Mouse (Mus musculus) liver, embryonic 13.5 days (tissue): ENCODE measurements at regions not wholly inside any gene's neighbourhood (a gene's known extent, or its start where the extent isn't known, plus 50 kb on each side); places are given as distances from the start of the nearest gene placed in this dataset.

Source experiments
- ATAC-seq: fragments of 200-750 bp; cut with Nextera tagmentation; 2 replicates; pipeline ENCODE4 v1.8.0; 2017; ENCODE audit warnings: low read depth, mild to moderate bottlenecking, moderate number of reproducible peaks, moderate library complexity
- DNase-seq: peaks from one replicate; pipeline ENCODE4 v3.0.0; 2022
- H3K27ac ChIP-seq: fragments of 300-500 bp; sonication (generic); 2 replicates; pipeline ENCODE4 v1.5.1; 2015; ENCODE audit warnings: moderate library complexity, mild to moderate bottlenecking, inconsistent platforms
- H3K27me3 ChIP-seq: fragments of 300-500 bp; sonication (generic); 2 replicates; pipeline ENCODE4 v1.6.1; 2015; ENCODE audit warnings: mild to moderate bottlenecking, inconsistent platforms
- H3K36me3 ChIP-seq: fragments of 300-500 bp; sonication (generic); 2 replicates; pipeline ENCODE4 v1.6.1; 2015; ENCODE audit warnings: mild to moderate bottlenecking, inconsistent platforms
- H3K4me1 ChIP-seq: fragments of 300-500 bp; sonication (generic); replicated peaks from 2 replicates; pipeline ENCODE4 v1.6.1; 2015; ENCODE audit warnings: inconsistent platforms
- H3K4me2 ChIP-seq: fragments of 300-500 bp; sonication (generic); 2 replicates; pipeline ENCODE4 v1.6.1; 2015; ENCODE audit warnings: inconsistent platforms, mild to moderate bottlenecking, moderate library complexity
- H3K4me3 ChIP-seq: fragments of 300-500 bp; sonication (generic); replicated peaks from 2 replicates; pipeline ENCODE4 v1.5.1; 2015; ENCODE audit warnings: mild to moderate bottlenecking, inconsistent platforms
- H3K9ac ChIP-seq: fragments of 300-500 bp; sonication (generic); 2 replicates; pipeline ENCODE4 v1.6.1; 2015; ENCODE audit warnings: mild to moderate bottlenecking, inconsistent platforms
- H3K9me3 ChIP-seq: fragments of 300-500 bp; sonication (generic); replicated peaks from 2 replicates; pipeline ENCODE4 v1.6.1; 2016; ENCODE audit warnings: inconsistent platforms
- WGBS: fragments of 180-500 bp; shearing (Covaris S2); methylation state at CpG from one replicate; pipeline ENCODE4 v1.1.7; 2015; ENCODE audit not compliant: insufficient replicate concordance; 5-methylcytosine and 5-hydroxymethylcytosine counted together

DNA sequence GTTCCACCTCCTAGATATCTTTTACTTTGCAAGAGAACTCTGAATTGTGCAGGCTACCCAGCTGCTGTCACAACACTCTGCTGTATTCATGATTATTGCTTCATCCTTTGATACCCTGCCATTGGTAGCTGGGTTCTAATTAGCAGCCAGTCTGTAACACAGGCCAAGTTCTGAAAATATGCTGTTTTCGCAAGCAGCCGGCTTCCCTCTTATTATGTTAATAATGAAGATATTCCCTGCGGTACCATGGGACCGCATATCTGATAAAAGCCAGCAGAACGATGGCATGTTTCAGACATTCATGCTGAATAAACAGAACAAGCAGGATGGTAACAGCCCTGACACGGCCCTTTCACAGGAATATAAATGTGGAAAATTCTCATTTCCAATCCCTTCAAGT is 235.6 kb downstream of the Galc start:
- no peak overlapping the region for H3K9ac ChIP-seq
- 68% methylated on average over 6 of the region's 6 CpGs for WGBS

GRCm38 (mm10) chr12:98014607-98015278 is 244.5 kb downstream of the Galc start:
- no peak overlapping the region for H3K4me2 ChIP-seq
- 58% methylated on average over 8 of the region's 8 CpGs for WGBS
- H3K9ac ChIP-seq: no peak overlapping the region
- H3K27me3 ChIP-seq: no peaks in the 10 kb centered on the region
- ATAC-seq (no peak), DNase-seq (no peak)
- H3K4me1 ChIP-seq: no peaks in the 10 kb centered on the region
- H3K36me3 ChIP-seq: no peaks in the 10 kb centered on the region
- no peak overlapping the region for H3K4me3 ChIP-seq
- no peaks in the 10 kb centered on the region for H3K9me3 ChIP-seq
- no peak overlapping the region for H3K27ac ChIP-seq

More for the DNA sequence above, 235.6 kb downstream of the Galc start:
- ATAC-seq (no peak), DNase-seq (no peak)
- H3K4me3 ChIP-seq: no peak overlapping the region
- H3K36me3 ChIP-seq: no peaks in the 10 kb centered on the region
- H3K27ac ChIP-seq: no peak overlapping the region
- no peaks in the 10 kb centered on the region for H3K4me1 ChIP-seq
- no peaks in the 10 kb centered on the region for H3K27me3 ChIP-seq
- H3K4me2 ChIP-seq: no peak overlapping the region
- H3K9me3 ChIP-seq: no peaks in the 10 kb centered on the region

DNA sequence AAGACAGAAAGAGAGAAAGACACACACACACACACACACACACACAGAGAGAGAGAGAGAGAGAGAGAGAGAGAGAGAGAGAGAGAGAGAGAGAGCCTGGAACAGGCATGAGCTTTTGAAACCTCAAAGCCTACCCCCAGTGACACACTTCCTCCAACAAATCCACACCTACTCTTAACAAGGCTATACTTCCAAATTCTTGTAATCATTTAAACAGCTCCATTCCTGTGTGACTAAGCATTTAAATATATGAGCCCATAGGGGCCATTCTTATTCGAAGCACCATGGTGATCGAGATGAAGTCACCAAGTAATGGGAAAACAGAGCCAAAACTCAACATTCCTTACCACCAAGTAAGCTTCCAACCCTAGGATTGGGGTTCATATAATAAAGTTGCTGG is 250.1 kb downstream of the Galc start:
- Histone ChIP-seq H3K36me3 (no peaks in the 10 kb centered on the region), H3K27me3 (no peaks in the 10 kb centered on the region), H3K9me3 (no peaks in the 10 kb centered on the region), H3K9ac (no peak overlapping the region), H3K4me3 (no peak overlapping the region), H3K27ac (no peak overlapping the region), H3K4me2 (no peak overlapping the region), H3K4me1 (no peaks in the 10 kb centered on the region)
- DNase-seq (no peak), ATAC-seq (no peak)
- 74% methylated on average over 2 of the region's 2 CpGs for WGBS

- Histone ChIP-seq H3K27me3 (no peaks in the 10 kb centered on the region), H3K9ac (no peak overlapping the region), H3K36me3 (no peaks in the 10 kb centered on the region), H3K4me1 (no peaks in the 10 kb centered on the region), H3K27ac (no peak overlapping the region), H3K4me2 (no peak overlapping the region), H3K4me3 (no peak overlapping the region), H3K9me3 (no peaks in the 10 kb centered on the region)
- ATAC-seq (no peak), DNase-seq (no peak)
- WGBS: 43% methylated on average over 5 of the region's 5 CpGs
Measured at GRCm38 (mm10) chr12:98005671-98006469, 253.4 kb downstream of the Galc start.

DNA sequence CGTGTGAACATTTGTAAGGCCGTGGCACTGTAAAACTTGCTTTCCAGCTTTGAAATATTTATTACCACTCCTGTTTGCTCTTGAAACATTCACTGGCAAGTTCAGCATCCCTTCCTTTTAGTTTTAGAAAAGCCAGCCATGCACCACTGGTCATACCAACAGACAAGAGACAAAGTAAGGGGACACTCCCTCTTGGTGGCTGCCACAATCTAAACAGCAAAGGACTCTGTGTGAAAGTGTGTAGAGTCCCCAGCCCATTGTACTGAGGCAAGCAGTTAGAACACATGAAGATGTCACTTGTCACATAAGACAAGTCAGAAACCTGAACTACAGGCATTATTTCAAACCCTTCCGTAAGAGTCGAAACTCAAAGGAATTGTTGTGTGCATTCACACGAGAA is 257.0 kb downstream of the Galc start:
- 68% methylated on average over 5 of the region's 5 CpGs for WGBS
- H3K36me3 ChIP-seq: no peaks in the 10 kb centered on the region
- H3K4me2 ChIP-seq: no peak overlapping the region
- no peak overlapping the region for H3K27ac ChIP-seq
- no peak overlapping the region for H3K4me3 ChIP-seq
- H3K27me3 ChIP-seq: no peaks in the 10 kb centered on the region
- no peak overlapping the region for H3K9ac ChIP-seq
- DNase-seq: no peak
- no peak for ATAC-seq
- H3K4me1 ChIP-seq: no peaks in the 10 kb centered on the region
- H3K9me3 ChIP-seq: no peaks in the 10 kb centered on the region

- Histone ChIP-seq H3K4me2 (no peak overlapping the region), H3K36me3 (no peaks in the 10 kb centered on the region), H3K9me3 (no peaks in the 10 kb centered on the region), H3K4me1 (no peaks in the 10 kb centered on the region), H3K27ac (no peak overlapping the region), H3K4me3 (no peak overlapping the region), H3K27me3 (no peaks in the 10 kb centered on the region), H3K9ac (no peak overlapping the region)
- DNase-seq (no peak), ATAC-seq (no peak)
- WGBS: 13% methylated on average over 1 of the region's 1 CpGs
Measured at GRCm38 (mm10) chr12:97994884-97995283, 264.4 kb downstream of the Galc start.

GRCm38 (mm10) chr12:97993937-97994336 is 265.3 kb downstream of the Galc start:
- Histone ChIP-seq H3K36me3 (no peaks in the 10 kb centered on the region), H3K9me3 (no peaks in the 10 kb centered on the region), H3K4me2 (no peak overlapping the region), H3K27ac (no peak overlapping the region), H3K4me1 (no peaks in the 10 kb centered on the region), H3K4me3 (no peak overlapping the region), H3K27me3 (no peaks in the 10 kb centered on the region), H3K9ac (no peak overlapping the region)
- WGBS: 53% methylated on average over 3 of the region's 3 CpGs
- ATAC-seq (no peak), DNase-seq (no peak)

GRCm38 (mm10) chr12:97983390-97983789 is 275.9 kb downstream of the Galc start:
- WGBS: 81% methylated on average over 1 of the region's 1 CpGs
- no peak overlapping the region for H3K27ac ChIP-seq
- DNase-seq: no peak
- no peak for ATAC-seq
- no peak overlapping the region for H3K4me3 ChIP-seq
- H3K4me1 ChIP-seq: no peaks in the 10 kb centered on the region
- no peak overlapping the region for H3K9ac ChIP-seq
- no peaks in the 10 kb centered on the region for H3K36me3 ChIP-seq
- H3K27me3 ChIP-seq: no peaks in the 10 kb centered on the region
- no peak overlapping the region for H3K4me2 ChIP-seq
- H3K9me3 ChIP-seq: no peaks in the 10 kb centered on the region

DNA sequence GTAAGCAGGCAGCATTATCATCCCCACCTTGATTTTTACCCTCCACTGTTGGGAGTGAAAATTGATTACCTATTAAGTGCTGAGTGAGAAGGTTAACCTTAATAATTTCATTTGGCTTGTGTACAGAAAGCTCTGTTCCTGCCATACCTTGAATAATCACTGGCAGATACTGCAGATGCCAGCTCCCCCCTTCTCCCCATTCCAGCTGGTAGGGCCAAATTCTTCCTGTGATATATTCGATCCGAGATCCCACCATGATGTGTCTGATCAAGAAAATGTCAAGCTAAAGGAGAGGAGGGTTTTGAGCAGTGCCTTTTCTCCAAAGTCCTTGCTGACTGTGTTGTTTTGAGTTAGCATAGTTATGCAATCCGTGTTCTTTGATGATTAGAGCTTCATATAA is 280.6 kb downstream of the Galc start:
- ATAC-seq (no peak), DNase-seq (no peak)
- H3K4me3 ChIP-seq: no peak overlapping the region
- no peak overlapping the region for H3K27ac ChIP-seq
- no peaks in the 10 kb centered on the region for H3K4me1 ChIP-seq
- no peak overlapping the region for H3K9ac ChIP-seq
- WGBS: 35% methylated on average over 3 of the region's 3 CpGs
- H3K4me2 ChIP-seq: no peak overlapping the region
- no peaks in the 10 kb centered on the region for H3K27me3 ChIP-seq
- no peaks in the 10 kb centered on the region for H3K36me3 ChIP-seq
- no peaks in the 10 kb centered on the region for H3K9me3 ChIP-seq

DNA sequence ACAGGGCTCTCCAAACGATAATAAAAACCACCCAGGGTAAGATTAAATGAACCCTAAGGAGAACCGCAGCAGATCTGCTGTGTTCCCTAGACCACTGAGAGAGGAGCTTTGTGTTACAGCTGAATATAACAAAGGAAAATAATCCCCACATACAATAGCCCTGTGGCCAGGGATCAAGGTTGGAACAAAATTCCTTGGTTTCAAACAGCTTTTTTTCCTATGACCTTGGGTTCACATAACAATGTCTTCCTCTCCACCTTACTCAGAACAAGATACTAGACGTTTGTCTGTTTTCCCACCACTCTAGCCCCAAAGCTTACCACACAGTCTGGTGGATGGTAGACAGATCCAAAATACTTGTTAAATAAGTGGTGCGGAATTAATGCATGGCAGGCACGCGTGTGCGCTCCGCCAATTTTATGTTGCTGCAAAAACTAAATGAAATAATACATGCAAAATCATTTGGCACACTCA is 281.0 kb downstream of the Galc start:
- no peak overlapping the region for H3K9ac ChIP-seq
- H3K36me3 ChIP-seq: no peaks in the 10 kb centered on the region
- H3K9me3 ChIP-seq: no peaks in the 10 kb centered on the region
- no peaks in the 10 kb centered on the region for H3K27me3 ChIP-seq
- WGBS: 73% methylated on average over 8 of the region's 8 CpGs
- ATAC-seq (no peak), DNase-seq (no peak)
- H3K4me1 ChIP-seq: no peaks in the 10 kb centered on the region
- H3K27ac ChIP-seq: no peak overlapping the region
- H3K4me2 ChIP-seq: no peak overlapping the region
- H3K4me3 ChIP-seq: no peak overlapping the region

DNA sequence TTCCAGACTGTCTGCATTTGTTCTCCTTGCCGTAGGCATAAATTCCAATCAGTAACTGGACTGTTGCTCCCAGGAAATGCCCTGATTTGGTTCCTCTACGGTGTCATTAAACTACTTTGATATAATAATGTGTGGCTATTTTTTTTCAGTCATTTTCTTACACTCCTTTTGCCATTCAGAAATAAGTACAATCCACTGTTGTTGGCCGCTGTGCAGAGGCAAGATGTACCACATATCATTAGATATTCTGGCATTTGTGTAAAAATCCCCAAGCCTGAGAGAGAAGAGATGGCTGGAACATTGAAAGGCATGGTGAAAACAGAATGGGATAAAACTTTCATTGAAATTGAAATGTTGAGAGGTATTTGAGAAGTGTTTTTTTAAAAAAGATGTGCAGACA is 281.6 kb downstream of the Galc start:
- no peaks in the 10 kb centered on the region for H3K27me3 ChIP-seq
- H3K4me3 ChIP-seq: no peak overlapping the region
- DNase-seq (no peak), ATAC-seq (no peak)
- no peak overlapping the region for H3K9ac ChIP-seq
- 52% methylated on average over 3 of the region's 3 CpGs for WGBS
- H3K9me3 ChIP-seq: no peaks in the 10 kb centered on the region
- no peaks in the 10 kb centered on the region for H3K4me1 ChIP-seq
- H3K36me3 ChIP-seq: no peaks in the 10 kb centered on the region
- H3K27ac ChIP-seq: no peak overlapping the region
- no peak overlapping the region for H3K4me2 ChIP-seq
